Mouse (Mus musculus): ENCODE measurements at regions not wholly inside any gene's neighbourhood (a gene's known extent, or its start where the extent isn't known, plus 50 kb on each side); places are given as distances from the start of the nearest gene placed in this dataset.

GRCm38 (mm10) chr4:97132650-97133049 is 50.3 kb downstream of the Gm10192 start:
- DNase-seq (ENCODE audit: low spot score in 2 of 2): no peak
- intact Hi-C loops (cut with DNase I): no loop called here

- peak; percentile 37 to 45 for DNase-seq (ENCODE audit: low spot score in 2 of 2)
- intact Hi-C loops (cut with DNase I): no loop called here
Observed at GRCm38 (mm10) chr4:97127780-97128179, 55.2 kb downstream of the Gm10192 start.

GRCm38 (mm10) chr4:97123861-97124260 is 59.1 kb downstream of the Gm10192 start:
- intact Hi-C loops (cut with DNase I): no loop called here
- no peak for DNase-seq (ENCODE audit: low spot score in 2 of 2)

GRCm38 (mm10) chr4:97121952-97122351 is 61.0 kb downstream of the Gm10192 start:
- intact Hi-C loops (cut with DNase I): no loop called here
- no peak for DNase-seq (ENCODE audit: low spot score in 2 of 2)

GRCm38 (mm10) chr4:97119459-97119858 is 63.5 kb downstream of the Gm10192 start:
- DNase-seq (ENCODE audit: low spot score in 2 of 2): no peak
- intact Hi-C loops (cut with DNase I): no loop called here

GRCm38 (mm10) chr4:97117016-97117415 is 66.0 kb downstream of the Gm10192 start:
- intact Hi-C loops (cut with DNase I): no loop called here
- no peak for DNase-seq (ENCODE audit: low spot score in 2 of 2)

GRCm38 (mm10) chr4:97102752-97103052 is 80.3 kb downstream of the Gm10192 start:
- no peak for DNase-seq (ENCODE audit: low spot score in 2 of 2)

GRCm38 (mm10) chr4:97101911-97102751 is 80.8 kb downstream of the Gm10192 start:
- no peak for DNase-seq (ENCODE audit: low spot score in 2 of 2)
- intact Hi-C loops (cut with DNase I): no loop called here

More at GRCm38 (mm10) chr4:97102752-97103052, 80.3 kb downstream of the Gm10192 start:
- intact Hi-C loops (cut with DNase I): no loop called here

- intact Hi-C loops (cut with DNase I): no loop called here
- no peak for DNase-seq (ENCODE audit: low spot score in 2 of 2)
Observed at GRCm38 (mm10) chr4:97099721-97100120, 83.2 kb downstream of the Gm10192 start.

GRCm38 (mm10) chr4:97093576-97093975 is 89.4 kb downstream of the Gm10192 start:
- no peak for DNase-seq (ENCODE audit: low spot score in 2 of 2)
- intact Hi-C loops (cut with DNase I): no loop called here

- no peak for DNase-seq (ENCODE audit: low spot score in 2 of 2)
- intact Hi-C loops (cut with DNase I): no loop called here
Observed at GRCm38 (mm10) chr4:97050735-97051134, 132.2 kb downstream of the Gm10192 start.

- intact Hi-C loops (cut with DNase I): no loop called here
- DNase-seq (ENCODE audit: low spot score in 2 of 2): no peak
Observed at GRCm38 (mm10) chr4:97049045-97049674, 133.8 kb downstream of the Gm10192 start.

- intact Hi-C loops (cut with DNase I): loop anchor here (5.0 kb wide), 1 partner anchor 709 kb away; no protein-coding TSS in a partner anchor
- DNase-seq (ENCODE audit: low spot score in 2 of 2): peak; percentile 36 to 46
Observed at GRCm38 (mm10) chr4:97037693-97038348, 145.1 kb downstream of the Gm10192 start.

- intact Hi-C loops (cut with DNase I): no loop called here
Observed at GRCm38 (mm10) chr4:97028938-97029337, 154.0 kb downstream of the Gm10192 start.

GRCm38 (mm10) chr4:97025446-97026040 is 157.4 kb downstream of the Gm10192 start:
- intact Hi-C loops (cut with DNase I): no loop called here
- no peak for DNase-seq (ENCODE audit: low spot score in 2 of 2)

More at GRCm38 (mm10) chr4:97028938-97029337, 154.0 kb downstream of the Gm10192 start:
- DNase-seq (ENCODE audit: low spot score in 2 of 2): no peak

- intact Hi-C loops (cut with DNase I): no loop called here
- DNase-seq (ENCODE audit: low spot score in 2 of 2): no peak
Observed at GRCm38 (mm10) chr4:97001321-97001720, 181.6 kb downstream of the Gm10192 start.

- no peak for DNase-seq (ENCODE audit: low spot score in 2 of 2)
- intact Hi-C loops (cut with DNase I): no loop called here
Observed at GRCm38 (mm10) chr4:96980311-96980710, 195.3 kb upstream of the Gm12695 start.

GRCm38 (mm10) chr4:96979876-96980275 is 194.9 kb upstream of the Gm12695 start:
- DNase-seq (ENCODE audit: low spot score in 2 of 2): no peak

GRCm38 (mm10) chr4:96974935-96975334 is 189.9 kb upstream of the Gm12695 start:
- DNase-seq (ENCODE audit: low spot score in 2 of 2): no peak
- intact Hi-C loops (cut with DNase I): no loop called here

More at GRCm38 (mm10) chr4:96979876-96980275, 194.9 kb upstream of the Gm12695 start:
- intact Hi-C loops (cut with DNase I): no loop called here

GRCm38 (mm10) chr4:96973804-96974203 is 188.8 kb upstream of the Gm12695 start:
- no peak for DNase-seq (ENCODE audit: low spot score in 2 of 2)
- intact Hi-C loops (cut with DNase I): no loop called here
